Mouse (Mus musculus) lung, postnatal 0 days (tissue): ENCODE data around the gene Atg4b.

Source experiments
- CTCF ChIP-seq: IDR thresholded peaks from 2 replicates; pipeline ENCODE4 v1.5.1; 2016; ENCODE audit warnings: antibody characterized with exemption, mild to moderate bottlenecking
- EP300 ChIP-seq: IDR thresholded peaks from 2 replicates; pipeline ENCODE4 v1.6.1; 2016; ENCODE audit warnings: antibody characterized with exemption, mild to moderate bottlenecking, control low read depth

DNA sequence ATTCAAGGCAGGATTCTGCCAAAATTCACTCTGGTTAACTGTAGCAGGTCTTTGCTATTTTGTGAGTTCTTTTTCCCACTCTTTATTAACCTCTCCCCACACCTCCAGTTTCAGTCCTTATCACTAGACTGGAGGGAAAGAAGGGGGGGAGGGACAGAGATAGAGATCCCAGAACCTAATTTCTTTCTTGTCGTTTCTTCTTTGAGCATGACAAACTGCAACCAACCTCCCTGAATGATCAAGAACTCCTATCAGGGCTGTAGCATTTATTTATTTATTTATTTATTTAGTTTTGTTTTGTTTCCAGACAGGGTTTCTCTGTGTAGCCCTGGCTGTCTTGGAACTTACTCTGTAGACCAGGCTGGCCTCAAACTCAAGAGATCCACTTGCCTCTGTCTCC lies 49.2 kb upstream of the Atg4b start:
- TF ChIP-seq CTCF (no peak), EP300 (no peak)
